Mouse (Mus musculus) adrenal gland, adult 8-10 months (tissue): ENCODE data around the gene Lhx9. TPM values are rescaled to one million over a fixed set of nuclear protein-coding genes. Genes with fewer than 3 reads are reported as not detected.

ENCODE experiments used
- DNase-seq: peaks from one replicate; pipeline ENCODE4 v3.0.0; 2022
- total RNA-seq, 4 experiments: library from RNA; stranded (reverse); gene quantifications; 2 replicates each; pipeline ENCODE4 v1.2.4; 2022

The Lhx9 gene
- total RNA-seq: not detected

DNA sequence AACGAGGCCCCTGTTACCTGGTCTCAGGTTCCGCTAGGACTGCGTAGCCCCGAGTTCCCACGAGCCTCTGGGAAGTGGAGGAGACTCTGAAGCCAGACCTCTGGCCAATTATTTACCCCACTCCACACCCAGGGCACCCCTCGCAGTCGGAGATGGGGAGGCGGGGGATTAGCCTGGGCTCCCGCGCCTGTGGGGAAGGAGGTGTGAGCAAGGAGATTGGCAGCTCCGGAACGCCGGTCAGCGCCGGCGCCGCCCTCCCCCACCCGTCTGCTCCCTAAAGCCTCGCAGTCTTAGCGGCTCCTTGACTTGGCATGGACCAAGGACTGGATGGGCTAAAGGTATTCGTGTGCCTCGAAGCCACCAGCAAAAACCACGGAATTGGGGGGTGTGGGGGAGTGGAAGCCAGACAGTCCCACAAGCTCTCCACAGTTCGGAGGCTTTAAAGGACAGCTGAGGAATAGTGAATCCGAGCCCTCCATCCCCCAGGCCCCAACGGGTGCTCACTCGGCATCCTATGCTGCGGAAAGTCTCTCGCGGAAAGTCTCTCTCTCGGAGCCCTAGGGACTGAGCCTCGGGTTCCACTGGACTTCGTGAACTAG is at the start of gene Lhx9:
Gene Lhx9, minus strand, starts transcription at position 67 of the 599 bp plus-strand sequence.
- no peak for DNase-seq

DNA sequence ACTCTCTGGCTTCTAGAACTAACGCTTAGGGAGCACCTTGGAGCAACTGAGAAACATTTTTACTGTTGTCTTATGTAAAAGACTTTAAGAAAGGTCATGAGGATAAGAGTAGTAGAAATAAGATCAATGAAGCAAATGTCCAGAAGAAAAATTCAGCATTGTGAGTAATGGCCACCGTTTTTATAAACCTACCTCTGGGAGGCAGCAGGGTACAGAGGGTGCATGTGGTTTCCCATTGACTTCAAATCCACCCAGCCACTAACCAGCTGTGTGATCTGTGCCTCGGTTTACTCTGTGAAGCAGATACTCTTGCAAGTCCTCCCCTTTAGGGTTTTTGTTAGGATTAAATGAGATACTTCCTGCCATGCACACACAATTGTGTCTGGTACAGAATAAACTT is 47.7 kb upstream of the Lhx9 start:
- no peak for DNase-seq

DNA sequence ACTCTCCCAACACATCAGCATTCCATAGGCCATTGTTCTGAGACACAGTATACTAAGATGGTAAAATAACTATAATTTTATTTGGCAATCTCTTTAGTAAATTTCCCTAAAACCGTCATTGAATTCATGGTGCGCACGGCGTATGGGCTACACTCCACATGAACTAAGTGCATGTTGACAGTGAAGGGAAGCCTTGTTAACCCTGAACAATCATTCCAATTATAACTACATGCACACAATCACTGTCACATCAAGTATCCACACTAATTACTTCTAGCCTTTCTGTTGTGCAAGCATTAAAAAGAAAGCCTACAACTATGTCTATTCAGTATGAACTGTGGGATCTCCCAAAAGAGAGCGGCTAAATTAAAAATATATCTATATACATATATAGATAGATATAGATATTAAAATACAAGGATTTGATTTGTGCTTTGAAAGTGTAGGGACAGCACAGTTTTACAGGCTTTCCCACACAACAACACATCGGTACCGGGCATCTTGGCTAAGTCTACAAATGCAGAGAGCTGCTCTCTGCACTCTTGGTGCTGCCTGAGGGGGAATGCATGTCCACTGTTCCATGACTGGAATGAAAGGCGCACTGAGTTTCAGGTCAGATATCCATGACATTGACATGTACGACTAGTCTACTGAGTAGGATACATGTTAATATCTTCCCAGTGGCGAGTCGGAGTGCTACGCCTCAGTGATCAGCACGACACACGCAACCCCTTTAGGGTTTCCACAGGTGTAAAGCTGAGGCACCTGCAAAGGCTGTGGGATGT is 29.3 kb upstream of the Lhx9 start:
- DNase-seq: no peak

DNA sequence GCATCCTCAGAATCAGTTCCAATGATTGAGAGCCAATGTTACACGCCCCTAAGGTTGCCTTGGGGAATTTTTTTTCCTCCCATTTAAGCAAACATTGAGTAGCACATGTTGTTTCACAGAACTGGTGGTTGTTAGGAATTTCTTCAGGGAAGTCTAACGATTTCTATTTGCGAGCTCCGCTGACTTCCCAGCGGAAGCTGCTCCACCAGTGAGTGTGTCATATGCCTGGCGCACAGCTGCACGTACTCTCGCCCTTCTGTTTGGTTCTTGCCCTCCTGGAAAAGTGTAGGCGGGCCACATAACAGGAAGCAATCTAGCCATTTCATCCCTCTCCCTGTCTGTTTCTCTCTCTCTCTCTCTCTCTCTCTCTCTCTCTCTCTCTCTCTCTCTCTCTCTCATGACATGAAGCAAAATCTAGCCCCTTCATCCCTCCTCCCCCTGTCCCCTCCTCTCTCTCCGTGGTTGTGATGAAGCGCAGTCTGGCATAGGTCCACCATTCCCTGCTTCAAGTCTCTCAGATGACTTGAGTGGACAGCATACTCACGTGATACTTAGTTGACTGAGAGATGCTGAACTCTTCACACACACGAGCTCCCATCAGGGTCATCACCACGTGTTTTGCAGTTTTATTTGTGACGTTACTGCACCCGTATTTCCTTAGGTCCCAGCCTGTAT is 28.1 kb upstream of the Lhx9 start:
- DNase-seq: no peak

DNA sequence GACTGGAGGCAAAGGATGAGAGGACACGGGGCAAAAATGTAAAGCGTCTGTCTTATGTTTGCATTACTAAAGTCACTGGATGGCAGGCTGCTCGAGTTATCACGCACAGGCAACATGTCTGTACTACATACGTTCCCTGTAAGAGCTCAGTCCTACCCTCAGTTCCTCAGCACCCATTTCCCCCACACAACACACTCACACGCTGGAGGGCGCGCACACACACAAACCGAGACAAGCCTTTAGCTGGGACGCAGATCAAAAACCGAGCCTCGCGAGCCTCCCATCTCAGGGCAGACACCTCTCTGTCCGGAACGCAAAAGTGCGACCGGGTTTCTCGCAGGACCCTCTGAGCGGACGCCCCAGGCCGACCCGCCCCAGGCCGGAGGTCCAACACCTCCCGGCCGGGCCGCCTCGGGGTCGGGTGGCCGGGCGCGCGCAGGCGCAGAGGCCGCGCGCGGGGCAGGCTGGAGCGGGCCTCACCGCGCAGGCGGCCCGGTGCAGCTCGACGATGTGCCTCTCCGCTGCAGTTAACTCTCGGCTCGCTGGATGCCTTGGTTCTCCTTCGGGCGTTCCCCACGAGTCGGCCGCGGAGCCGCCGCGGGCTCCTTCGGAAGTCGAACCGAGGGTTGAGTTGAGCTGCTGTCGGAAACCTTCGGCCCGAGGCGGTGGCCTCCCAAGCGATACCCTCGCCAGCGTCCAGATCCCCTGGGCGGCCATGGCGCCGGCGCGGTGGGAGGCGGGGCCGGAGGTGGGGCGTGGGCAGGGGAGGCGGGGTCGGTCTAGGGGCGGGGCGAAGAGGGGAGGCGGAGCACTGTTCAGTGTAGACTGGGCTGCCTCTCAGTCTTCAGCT is 7.9 kb upstream of the Lhx9 start, which contains the start of gene 2310009B15Rik:
Gene 2310009B15Rik, minus strand, starts transcription at position 752 of the 850 bp plus-strand sequence.
- DNase-seq: peak; percentile 52

DNA sequence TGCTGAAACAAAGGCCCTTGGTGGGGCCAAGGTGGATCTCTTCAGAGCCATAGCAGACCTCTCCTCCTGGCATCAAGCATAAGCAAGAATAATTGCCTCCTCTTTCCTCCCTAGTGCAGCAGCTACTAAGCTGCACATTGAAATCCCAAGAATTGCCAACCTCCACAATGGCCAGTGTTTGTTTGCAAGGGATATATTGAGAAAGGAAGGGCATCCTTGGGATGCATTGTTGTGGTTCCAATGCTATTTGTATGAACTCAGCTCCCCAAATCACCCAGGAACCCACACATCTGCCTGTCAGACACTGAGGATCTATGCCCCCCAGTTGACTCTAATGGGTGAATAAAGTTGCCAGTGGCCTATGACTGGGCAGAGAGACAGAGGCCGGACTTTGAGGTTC is 2.4 kb upstream of the Lhx9 start:
- no peak for DNase-seq

DNA sequence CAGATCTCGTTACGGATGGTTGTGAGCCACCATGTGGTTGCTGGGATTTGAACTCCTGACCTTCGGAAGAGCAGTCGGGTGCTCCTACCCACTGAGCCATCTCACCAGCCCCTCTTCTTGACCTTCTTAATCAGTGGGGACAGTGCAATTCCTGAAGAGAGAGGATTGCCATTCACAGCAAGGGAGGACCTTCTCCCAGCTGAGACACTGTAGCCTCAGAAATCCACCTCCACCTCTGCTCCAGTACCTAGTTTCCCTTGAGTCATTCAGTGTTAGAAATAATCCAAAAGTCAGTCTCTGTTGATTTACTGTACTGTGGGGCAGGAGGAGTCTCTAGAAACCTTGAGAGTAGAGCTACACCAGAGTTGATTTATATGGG is 1.8 kb upstream of the Lhx9 start:
- DNase-seq: no peak

DNA sequence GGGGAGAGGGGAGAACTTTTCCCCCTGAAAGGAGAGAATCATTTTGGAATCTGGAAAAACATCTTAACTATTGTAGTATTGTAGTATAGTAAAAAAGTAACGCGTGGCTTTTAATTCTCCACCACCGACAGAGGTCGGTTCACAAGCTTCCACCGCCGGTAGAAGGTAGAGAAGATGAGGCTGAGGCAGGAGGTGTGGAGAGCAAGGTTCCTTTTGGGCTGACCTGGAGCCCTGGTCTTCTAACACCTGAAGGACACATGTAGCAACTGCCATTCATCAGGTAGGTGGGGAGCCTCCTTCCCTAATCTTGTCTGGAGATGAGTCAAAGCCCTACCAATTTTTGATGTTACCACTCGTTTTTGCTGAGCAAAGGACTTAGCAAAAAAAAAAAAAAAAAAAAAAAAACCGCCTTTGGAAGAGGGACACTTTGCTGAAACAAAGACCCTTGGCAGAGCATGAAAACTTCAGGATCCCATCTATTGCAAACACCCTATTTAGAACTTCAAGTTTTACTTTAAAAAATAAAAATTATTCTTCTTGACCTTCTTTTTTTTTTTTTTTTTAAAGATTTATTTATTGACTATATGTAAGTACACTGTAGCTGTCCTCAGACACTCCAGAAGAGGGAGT is 1.3 kb upstream of the Lhx9 start:
- no peak for DNase-seq

DNA sequence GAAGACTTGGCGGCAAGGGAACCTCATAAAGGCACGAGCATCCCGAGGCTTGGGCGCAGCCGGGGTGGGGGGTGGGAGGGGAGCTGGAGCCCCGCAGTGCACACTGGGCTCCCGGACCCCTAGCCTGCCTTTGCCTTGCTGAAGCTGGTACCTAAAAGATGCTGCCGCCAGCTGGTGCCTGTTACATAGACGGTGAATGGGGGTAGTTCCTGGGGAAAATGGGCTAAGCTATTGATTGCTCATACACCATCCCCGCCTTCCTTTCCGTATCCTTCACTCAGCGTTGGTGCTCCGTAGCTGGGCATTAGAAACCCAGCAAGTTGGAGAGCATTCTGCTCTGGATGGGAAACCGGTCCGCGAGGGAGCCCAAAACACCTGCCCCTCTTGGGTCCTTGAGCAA is 351 bp downstream of the Lhx9 start:
- DNase-seq: no peak

DNA sequence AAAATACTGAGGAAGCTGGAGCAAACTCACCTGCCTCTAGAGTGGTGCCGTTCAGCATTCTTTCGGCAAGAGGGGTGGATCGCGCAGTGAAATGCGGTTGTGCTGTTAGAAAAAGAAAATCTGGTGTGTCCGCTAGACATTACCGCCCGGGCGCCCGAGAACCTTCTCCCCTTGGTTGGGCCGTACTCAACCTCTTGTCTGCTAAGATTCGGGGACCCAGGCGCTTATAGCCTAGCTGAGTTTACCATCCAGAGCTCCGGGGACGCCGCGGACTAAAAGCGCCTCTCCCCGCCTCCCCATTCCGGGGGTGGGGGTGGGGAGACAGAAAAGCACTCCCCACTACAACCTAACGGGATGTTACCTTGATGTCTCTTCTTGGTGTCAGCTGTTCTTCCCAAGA is 1.2 kb downstream of the Lhx9 start:
- no peak for DNase-seq

DNA sequence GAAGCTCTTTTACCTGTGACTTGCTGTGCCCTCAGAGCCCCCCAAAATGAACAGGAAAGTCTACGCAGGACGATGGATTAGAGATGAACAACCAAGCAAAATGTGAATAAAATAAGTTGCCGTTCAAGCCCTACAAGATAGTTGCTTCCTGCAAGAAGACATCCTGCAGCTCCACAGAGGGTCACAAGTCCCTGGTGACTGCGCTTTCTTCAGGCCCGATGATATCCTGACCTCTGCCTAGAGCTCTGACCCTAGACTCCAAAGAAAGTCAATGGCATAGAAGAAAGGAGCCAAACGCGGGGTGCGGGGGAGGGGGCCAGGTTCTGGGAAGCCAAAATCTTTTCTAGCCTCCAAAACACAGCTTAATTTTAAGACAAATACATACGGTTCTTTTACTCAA is 1.8 kb downstream of the Lhx9 start:
- DNase-seq: no peak

DNA sequence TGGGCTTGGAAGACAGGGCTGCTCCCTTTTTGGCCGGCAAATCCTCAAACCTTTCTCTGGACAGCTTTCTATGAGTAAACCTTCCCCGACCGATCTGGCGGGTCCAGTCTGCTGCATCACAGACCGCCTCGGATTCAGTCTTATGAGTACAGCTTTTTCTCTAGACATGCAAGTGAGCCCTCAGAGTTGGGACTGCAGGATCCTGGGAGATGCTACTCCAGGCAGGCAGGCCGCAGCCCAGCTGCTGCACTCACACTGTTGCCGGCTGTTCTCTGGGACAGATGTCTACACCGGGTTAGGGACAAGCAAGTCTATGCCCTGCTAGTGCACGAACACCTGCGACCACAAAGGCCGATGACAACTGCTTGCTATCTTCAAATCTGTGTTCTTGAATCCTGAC is 2.2 kb downstream of the Lhx9 start:
- no peak for DNase-seq

DNA sequence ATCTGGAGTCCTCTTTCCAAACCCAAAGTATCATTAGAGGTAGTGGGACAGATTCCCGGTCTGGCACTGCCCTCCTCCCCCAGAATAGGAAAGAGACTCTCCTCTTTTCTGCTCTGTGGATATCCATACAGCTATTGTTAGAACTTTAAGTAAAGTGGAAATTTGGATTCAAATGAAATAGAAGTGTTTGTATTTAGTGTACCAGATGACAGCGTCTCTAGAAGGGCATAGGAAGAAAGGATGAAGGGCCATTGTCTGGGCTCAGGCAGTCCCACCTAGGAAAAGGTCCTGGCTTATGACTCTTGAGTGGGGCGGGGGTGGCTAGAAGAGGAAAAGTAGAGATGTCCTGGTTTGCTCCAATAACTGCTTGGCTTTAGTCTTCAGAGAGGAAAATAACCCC is 2.9 kb downstream of the Lhx9 start:
- no peak for DNase-seq

DNA sequence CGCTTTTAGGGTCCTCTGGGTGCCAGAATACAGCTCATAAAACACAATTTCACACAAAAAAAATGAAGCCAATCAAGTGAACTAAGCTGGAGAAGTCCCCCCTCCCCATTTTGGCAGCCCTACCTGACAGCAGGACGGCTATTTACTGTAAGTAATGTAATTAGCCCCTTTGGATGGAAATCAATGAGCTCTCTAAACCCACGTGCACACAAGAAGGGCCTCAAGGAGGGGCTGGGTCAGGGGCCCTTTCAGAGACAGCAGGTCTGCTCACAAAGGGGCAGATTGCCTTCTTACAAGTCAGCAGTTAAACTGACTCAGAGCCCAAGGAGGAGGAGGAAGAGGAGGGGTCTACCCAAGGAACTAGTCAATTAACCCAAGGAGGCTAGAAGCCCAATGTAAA is 4.2 kb downstream of the Lhx9 start:
- no peak for DNase-seq

DNA sequence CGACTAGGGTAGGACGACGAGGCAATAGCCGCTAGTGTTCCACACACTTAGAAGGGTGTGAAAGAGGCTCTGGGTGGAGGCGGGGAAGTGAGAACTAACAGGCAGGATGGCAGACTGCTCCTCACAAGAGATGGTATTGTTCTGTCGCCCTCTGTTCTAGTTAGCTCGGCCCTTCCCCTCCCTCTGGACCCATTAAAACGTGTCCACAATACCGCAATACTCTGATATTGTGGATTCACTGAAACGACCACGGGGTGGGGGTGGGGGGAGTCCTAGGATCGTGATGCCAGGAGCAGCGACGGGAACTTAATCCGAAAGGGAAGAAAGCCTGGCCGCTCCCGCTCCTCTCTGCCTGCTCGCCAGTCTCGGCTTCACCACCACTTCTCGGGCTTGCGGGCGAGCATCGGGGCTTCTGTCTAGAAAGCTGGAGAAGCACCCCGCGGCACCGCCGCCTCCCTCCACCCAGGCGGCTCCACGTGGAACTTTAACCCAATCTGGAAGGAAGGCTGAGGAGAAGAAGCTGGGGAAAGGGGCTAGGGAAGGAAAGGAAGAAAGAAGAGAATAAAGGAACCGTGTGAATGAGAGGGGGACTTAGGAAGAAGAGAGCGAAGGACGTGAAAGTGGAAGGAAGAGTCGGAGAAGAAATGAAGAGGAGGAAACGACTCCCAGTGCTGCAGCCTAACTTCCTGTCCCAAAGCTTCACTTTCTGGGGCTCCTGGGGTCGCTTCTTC is 4.9 kb downstream of the Lhx9 start:
- no peak for DNase-seq

DNA sequence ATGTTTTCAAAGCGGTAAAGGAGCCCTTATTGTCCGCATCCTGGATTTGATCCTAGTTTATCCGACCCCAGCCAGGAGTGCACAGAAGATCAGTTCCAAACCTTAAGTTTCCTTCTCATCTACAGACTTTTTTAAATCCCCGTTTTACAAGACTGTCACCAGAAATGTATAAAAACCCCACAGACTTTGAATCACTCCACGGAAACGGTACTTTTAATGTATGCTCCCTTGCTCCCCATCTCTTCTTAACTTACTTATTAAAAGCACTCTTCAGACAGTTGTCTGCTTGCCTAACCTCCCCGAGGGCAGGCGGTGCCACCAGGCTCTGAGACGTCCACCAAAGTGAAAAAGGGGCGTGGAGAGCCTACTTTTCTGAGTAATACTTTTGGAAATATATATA is 5.6 kb downstream of the Lhx9 start:
- DNase-seq: no peak

DNA sequence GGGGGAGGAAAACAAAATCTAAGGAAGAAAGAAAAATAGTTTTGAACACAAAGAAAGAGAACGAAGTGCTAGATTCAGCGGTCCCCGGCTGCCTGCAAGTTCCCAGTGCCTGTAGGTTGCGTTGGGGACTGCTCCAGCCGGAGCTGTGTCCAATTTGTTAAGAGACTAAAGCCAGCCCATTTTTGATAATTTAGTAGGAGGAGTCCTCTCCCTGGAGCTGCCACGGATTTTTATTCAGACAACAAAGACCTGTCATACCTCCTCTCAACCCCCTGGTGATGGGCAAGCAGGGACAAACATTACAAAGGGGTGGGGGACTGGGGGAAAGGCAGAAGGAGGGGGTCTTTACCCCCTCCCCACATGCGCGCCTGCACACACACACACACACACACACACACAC is 6.1 kb downstream of the Lhx9 start:
- no peak for DNase-seq

DNA sequence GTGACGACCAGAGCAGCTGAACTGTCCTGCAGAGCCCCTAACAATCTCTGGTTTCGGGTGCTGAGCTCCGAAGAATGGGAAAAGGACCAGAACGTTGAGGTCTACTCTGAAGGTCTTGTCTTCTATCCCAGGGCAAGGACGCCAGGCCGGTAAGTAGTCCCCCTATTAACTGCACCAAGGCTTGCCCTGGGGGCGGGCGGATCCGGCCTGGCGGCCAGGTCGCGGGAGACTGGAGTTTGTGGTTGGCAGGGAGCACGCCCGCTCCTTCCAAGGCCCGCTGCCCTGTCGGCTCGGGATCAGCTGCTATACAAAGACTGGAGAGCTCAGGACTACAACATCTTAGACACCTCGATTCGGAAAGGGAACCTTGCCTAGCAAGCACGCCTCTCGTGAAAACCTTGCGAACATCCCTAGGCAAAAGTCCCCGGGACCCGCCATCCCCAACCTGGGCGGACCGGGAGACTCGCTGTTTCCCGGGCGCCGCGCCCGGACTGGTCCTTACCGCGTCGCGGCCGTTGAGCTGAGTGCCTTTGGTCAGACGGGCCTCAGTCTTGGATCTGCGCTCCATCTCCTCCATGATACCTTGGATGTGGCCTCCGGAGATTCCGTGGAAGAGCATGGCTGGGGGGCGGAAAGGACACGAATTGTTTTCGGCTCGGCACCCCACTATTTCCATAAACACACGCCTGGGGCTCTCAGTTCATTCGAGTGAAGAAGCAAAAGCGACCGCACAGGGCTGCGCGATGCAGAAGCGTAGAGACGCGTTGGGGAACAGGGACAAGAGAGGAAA is 6.9 kb downstream of the Lhx9 start:
- DNase-seq: no peak

DNA sequence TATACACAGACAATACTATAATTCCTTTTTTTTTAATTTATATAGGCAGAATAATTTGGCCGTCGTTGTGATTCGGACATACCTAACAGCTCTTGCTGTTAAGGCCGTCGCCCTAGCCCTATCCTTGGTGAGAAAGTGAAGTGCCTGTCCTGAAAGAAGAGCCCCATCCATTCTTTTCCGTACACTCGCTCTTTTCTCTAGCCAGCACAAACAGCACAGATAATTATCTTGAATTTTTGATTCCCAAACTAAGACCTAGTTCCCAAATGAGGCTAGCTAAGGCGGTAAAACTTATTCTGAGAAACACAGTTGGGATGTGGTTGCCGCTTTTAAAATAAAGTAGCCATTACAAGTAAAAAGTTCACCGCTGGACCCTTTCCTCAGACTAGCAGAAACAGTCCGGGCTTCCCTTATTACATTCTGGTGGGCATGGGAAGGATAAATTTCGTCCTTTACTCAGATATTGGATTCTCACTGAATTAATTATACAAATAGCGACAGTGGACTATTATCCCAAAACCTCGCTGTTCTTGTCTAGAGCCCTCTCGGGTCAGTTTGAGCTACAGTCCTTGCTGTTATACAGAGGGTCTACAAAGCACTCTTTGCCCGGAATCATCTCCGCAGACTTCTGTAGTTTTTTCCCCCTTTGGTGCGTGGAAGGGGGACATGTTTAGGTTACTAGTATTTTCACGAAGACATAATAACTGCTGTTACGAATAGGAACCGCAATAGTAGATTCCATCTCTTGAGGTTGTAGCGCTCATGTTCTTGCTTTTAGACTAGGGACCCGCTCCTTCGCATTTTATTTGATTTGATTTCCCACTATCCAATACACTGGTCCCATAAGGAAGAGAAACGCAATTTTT is 7.7 kb downstream of the Lhx9 start:
- no peak for DNase-seq
